Mouse (Mus musculus) ovary, postnatal 10 days (tissue): ENCODE measurements around the gene Rhpn2.

Experiments
- DNase-seq: peaks from one replicate; pipeline ENCODE4 v3.0.0; 2022; ENCODE audit warnings: low spot score

Gene Rhpn2

DNA sequence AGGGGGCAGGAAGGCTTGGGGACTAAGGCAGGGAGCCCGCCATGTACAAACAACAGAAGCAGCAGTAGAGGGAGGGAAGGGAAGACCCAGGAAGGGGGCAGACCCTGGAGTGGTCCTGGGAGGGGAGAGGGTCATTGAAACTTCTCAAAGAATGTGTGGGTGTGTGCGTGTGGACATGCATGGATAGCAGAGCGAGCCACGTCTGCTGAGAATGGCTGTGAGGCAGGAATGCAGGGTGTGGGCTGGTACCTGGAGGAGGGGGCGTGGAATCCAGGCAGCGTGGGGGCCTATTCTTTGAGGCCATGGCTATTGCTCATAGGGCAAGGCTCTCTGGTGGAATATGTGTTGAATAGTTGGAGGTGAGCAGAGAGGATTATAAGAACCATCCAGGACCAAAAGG lies 54.7 kb downstream of the Rhpn2 start:
- DNase-seq = no peak

DNA sequence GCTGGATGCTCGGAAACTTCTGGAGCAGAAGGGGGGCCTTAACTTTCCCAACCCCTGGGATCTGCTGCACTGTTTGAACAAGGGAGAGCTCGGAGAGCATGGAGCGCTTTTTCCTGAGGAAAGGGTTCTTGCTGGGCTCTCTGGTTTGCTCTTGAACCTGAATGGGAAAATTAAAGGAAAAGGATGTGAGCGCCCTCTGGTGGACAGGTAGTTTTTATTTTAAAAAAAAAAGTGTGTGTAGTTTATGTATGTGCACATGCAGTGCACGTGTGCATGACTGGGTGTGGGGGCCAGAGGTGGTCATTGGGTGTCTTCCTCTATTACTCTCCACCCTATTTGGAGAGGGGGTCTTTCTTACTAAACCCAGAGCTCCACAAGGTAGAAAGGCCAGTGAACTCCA lies 59.0 kb downstream of the Rhpn2 start:
- DNase-seq = no peak

DNA sequence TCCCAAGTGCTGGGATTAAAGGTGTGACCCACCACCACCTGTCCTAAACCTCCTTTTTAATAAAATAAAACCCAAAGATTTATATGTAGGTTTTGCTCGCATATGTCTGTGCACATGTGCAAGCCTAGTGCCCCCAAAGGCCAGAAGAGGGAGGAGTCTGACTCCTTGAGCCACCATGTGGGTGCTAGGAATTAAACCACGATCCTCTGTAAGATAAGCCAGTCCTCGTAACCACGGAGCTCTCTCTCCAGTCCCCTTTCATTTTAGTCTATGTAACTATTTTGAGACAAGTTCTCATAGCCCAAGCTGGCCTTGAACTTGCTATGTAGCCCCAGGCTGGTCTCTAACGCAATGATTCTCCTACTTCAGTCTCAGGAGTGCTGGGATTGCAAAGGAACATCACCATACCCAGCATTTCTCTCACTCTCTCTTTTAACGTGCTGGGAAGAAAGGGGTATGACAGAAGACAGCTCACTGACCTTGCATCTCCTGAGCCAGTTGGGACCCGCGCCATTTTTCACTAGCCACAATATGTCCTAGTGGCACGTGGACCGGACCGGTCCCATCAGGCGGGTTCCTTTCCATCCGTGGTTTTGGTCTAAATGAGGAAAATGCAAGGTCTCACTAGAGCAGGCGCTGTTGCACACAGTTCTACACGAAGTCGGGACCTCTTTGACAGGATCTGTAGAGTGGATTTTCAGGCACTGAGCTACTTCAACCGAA lies 61.9 kb downstream of the Rhpn2 start:
- DNase-seq = no peak

DNA sequence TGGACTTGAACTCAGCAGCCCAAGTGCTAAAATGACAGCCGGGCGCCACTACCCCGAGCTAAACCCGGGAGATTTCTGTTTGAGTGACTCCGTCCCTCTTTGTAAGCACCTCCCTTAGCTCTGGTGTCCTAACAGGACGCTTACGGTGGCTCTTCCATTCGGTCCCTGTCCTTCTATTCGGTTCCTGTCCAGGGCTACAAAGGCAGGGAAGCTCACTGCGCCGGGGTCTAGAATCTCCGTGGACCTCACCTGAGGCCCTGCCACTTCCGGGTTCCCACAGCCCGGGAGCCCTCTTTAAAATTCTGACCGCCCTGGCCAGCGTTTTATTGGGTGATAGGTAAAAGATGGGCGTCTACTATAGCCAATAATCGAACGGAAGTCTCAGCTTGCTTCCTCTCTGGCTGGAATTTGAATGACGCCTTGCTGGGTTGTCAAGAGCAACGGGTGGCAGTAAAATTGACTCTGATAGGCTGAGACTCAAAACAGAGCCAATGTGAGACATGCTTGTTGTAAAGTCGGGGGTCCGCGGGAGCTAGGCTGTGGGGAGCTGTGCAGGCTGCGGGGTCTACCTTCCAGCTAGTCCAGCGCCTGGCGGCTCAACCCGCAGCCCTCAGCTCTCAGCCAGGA lies 62.7 kb downstream of the Rhpn2 start, which contains the start of the genes Faap24 and Cep89:
Gene Faap24 (minus strand): TSS at position 295 of the 627 bp plus-strand sequence.
Gene Cep89 (plus strand): TSS at position 494 of the 627 bp plus-strand sequence.
- DNase-seq = peak; percentile 98

DNA sequence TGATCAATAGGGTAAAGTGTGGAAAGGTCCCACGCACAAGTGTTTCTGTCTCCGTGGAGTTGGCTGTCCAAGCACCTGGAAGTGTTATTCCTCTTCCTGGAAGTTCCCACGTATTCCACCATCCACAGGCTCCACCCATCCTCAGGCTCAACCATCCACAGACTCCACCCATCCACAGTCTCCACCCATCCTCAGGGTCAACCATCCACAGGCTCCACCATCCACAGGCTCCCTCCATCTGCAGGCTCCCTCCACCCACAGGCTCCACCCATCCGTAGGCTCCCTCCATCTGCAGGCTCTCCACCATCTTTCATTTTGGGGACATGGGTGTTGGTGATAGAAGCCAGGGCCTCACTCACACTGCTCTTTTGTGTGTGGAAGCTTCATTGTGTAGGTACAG lies 67.2 kb downstream of the Rhpn2 start:
- DNase-seq = no peak

DNA sequence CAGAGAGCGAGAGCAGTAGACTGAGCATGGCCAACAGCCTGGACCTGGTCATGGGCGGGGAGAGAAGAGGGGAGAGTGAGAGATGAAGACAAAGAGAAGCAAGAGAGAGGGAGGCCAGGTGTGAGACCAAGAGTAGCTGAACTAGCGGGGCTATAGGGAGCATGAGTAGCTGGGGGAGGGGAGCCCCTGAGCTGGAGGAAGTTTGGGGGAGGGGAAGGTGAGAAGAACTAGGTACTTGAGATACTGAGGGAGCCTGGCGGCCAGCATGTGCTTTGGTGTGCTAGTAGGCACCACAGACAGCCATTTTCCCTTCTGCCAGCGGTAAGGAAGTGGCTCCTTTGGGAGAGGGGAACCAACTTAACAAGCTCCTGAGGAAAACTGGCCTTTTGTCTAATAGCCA lies 81.3 kb downstream of the Rhpn2 start:
- DNase-seq = no peak

DNA sequence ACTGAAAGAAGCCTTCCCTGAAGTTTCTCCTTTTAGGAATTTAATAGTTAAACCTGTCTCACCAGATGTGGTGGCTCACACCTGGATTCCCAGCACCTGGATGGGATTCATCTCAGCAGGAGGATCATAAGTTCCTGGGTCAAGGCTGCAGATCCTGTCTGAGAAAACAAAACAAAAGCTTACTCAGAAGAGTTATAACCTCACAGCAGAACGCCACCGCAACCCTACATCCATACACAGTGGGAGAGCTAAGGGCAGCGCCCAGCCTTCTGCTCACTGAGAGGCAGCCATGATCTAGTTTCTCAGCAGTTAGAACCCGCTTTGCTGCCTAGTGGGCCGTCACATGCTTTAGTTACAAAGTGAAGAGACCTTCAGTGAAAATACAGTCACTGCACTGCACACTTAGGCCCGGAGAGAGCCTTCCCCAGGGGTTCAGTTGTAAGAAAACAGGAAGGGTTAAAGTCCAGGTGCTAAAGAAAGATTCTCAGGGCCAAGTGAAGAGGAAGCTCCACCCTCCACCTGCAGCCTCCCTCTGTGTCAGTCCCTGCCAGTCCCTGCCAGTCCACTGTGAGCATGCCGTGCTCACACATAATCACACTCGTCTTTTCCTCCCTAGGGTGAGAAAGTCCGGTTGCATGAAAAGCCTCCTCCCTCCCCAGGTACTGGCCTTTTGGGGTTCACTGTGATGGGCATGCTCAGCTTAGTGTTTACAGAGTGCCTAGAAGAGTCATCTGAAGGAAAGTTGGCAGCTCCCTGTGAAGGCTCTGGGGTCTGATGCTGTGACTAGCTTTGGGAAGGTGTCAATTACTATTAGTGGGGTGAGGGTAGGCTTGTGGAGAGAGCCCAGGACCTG lies 82.1 kb downstream of the Rhpn2 start:
- DNase-seq = no peak

DNA sequence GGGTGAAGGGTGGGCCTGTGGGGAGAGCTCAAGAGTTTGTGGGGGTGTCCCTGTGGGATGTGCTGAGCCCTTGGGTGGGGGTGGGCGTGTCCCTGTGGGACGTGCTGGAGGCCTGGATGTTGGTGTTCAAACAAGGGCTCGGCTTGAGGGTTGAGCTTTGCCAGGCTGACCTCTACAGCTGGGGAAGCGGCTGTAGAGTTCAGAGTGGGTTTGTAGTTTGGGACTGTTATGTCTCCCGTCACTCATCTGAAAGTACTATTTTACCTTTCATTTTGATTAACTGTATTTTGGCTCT lies 82.6 kb downstream of the Rhpn2 start:
- DNase-seq = no peak

DNA sequence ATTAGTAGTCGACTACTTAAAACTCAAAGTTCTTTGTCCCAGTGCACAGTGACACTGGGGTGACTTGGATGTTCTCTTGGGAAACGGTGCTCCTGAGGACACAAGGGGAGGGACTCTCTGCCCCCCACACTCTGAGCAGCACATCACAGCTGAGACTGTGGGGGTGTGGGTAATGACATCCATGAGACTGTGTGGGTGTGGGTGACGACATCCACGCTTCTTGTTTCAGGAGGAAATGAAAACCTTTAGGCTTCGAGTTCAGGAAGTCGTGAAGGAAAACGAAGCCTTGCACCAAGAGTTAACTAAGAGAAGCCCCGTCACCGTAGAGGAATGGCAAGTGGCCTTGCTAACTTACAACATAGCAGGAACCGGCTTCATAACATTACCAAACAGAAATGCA lies 89.1 kb downstream of the Rhpn2 start:
- no peak for DNase-seq

DNA sequence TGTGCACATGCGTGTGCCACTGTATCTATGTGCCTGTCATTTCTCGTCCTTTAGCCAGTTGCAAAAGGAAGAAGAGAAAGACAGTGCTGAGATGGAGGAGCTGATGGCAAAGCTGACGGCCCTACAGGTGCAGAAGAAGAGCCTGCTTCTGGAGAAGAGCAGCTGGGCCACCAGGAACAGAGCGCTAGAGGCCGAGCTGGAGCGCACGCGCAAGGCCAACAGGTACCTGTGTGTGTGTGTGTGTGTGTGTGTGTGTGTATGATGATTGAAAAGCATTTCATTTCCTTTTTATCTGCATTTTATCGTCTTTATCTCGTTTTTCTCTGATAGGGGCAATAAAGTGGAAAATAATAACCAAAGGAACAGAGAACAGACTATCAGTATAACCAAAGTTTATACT lies 94.2 kb downstream of the Rhpn2 start:
- DNase-seq = no peak

DNA sequence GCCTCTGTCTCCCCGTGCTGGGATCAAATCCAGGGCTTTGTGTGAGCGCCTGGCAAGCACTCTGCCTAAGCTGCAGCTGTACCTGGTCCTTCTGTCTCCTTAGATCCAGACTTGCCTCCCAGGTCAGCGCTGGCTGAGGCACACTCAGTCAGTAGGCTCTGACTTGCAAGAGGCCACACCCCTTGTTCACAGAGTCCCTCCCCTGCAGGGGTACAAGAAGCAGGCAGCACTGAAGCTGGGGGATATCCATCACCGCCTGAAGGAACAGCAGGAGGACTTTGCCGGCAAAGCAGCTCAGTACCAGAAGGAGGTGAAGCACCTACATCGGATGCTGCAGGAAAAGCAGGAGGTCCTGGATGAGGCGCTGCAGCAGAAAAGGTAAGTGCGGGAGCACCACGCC lies 101.3 kb downstream of the Rhpn2 start:
- no peak for DNase-seq
